Mouse (Mus musculus) testis, adult 2 months (tissue): ENCODE data around the gene Cisd1. TPM values are rescaled to one million over a fixed set of nuclear protein-coding genes. Genes with fewer than 3 reads are reported as not detected.

ENCODE experiments used
- H3K27ac ChIP-seq: fragments of 200-500 bp; 2 replicates; pipeline ENCODE4 v1.5.1; 2012; ENCODE audit warnings: low read depth, low read length; ENCODE audit not compliant: control insufficient read depth, insufficient read depth
- H3K27me3 ChIP-seq: fragments of 200-500 bp; 2 replicates; pipeline ENCODE4 v1.6.1; 2012; ENCODE audit warnings: mild to moderate bottlenecking, low read length, moderate library complexity; ENCODE audit not compliant: control insufficient read depth, insufficient read depth
- H3K36me3 ChIP-seq: fragments of 200-500 bp; 2 replicates; pipeline ENCODE4 v1.6.1; 2012; ENCODE audit warnings: mild to moderate bottlenecking, low read length; ENCODE audit not compliant: control insufficient read depth, insufficient read depth
- H3K4me1 ChIP-seq: fragments of 200-500 bp; 2 replicates; pipeline ENCODE4 v1.6.1; 2012; ENCODE audit warnings: low read length; ENCODE audit not compliant: control insufficient read depth, insufficient read depth
- H3K4me3 ChIP-seq: fragments of 200-500 bp; 2 replicates; pipeline ENCODE4 v1.5.1; 2012; ENCODE audit warnings: low read depth, mild to moderate bottlenecking, low read length, moderate library complexity, mixed read lengths; ENCODE audit not compliant: control insufficient read depth
- CTCF ChIP-seq: fragments of 200-500 bp; IDR thresholded peaks from 2 replicates; pipeline ENCODE4 v1.5.1; 2012; ENCODE audit warnings: low read depth, mild to moderate bottlenecking, inconsistent platforms, low read length, moderate library complexity; ENCODE audit not compliant: control insufficient read depth, insufficient read depth, insufficient replicate concordance
- POLR2A ChIP-seq: fragments of 200-500 bp; IDR thresholded peaks from 2 replicates; pipeline ENCODE4 v1.6.1; 2012; ENCODE audit warnings: low read depth, mild to moderate bottlenecking, inconsistent platforms, low read length, moderate library complexity; ENCODE audit not compliant: control insufficient read depth
- polyA plus RNA-seq: library from polyadenylated mRNA; depleted of rRNA; stranded (reverse); fragments of >200 nt; gene quantifications from 2 replicates; pipeline ENCODE4 v1.2.3, GENCODE M21; 2012

The Cisd1 gene
- polyA plus RNA-seq, 1 experiment = 35.4 TPM

- TF ChIP-seq CTCF (peak; percentile 22; the same call in 1 of the 2 replicates), POLR2A (no peak)
- Histone ChIP-seq H3K27ac (no peak overlapping the region), H3K4me1 (peaks cover 3% of the 10 kb centered on the region), H3K4me3 (no peak overlapping the region), H3K27me3 (no peaks in the 10 kb centered on the region), H3K36me3 (no peaks in the 10 kb centered on the region)
Measured at GRCm38 (mm10) chr10:71306190-71306589, 38.6 kb downstream of the Cisd1 start.

- TF ChIP-seq POLR2A = no peak
- no peak for TF ChIP-seq CTCF
- no peak overlapping the region for H3K27ac ChIP-seq
- peaks cover 3% of the 10 kb centered on the region for H3K4me1 ChIP-seq
- H3K27me3 ChIP-seq = no peaks in the 10 kb centered on the region
- H3K4me3 ChIP-seq = no peak overlapping the region
- no peaks in the 10 kb centered on the region for H3K36me3 ChIP-seq
Measured at GRCm38 (mm10) chr10:71302490-71302889, 42.3 kb downstream of the Cisd1 start.

- Histone ChIP-seq H3K4me1 (no peaks in the 10 kb centered on the region), H3K27ac (no peak overlapping the region)
- TF ChIP-seq CTCF (no peak), POLR2A (no peak)
Measured at GRCm38 (mm10) chr10:71300161-71300560, 44.6 kb downstream of the Cisd1 start.

GRCm38 (mm10) chr10:71293245-71293644, 51.5 kb downstream of the Cisd1 start:
- Histone ChIP-seq H3K27me3 (no peaks in the 10 kb centered on the region), H3K36me3 (no peaks in the 10 kb centered on the region), H3K4me3 (no peak overlapping the region), H3K4me1 (peaks cover 4% of the 10 kb centered on the region), H3K27ac (no peak overlapping the region)
- peak; percentile 23; the same call in 1 of the 2 replicates for TF ChIP-seq CTCF
- TF ChIP-seq POLR2A = no peak

More at GRCm38 (mm10) chr10:71300161-71300560, 44.6 kb downstream of the Cisd1 start:
- H3K36me3 ChIP-seq = no peaks in the 10 kb centered on the region
- H3K27me3 ChIP-seq = no peaks in the 10 kb centered on the region
- H3K4me3 ChIP-seq = no peak overlapping the region

- Histone ChIP-seq H3K27me3 (no peaks in the 10 kb centered on the region), H3K4me3 (no peak overlapping the region)
- TF ChIP-seq POLR2A (no peak), CTCF (no peak)
Measured at GRCm38 (mm10) chr10:71292254-71292653, 52.5 kb downstream of the Cisd1 start.

GRCm38 (mm10) chr10:71291801-71292200, 53.0 kb downstream of the Cisd1 start:
- H3K4me1 ChIP-seq = peaks cover 4% of the 10 kb centered on the region
- H3K4me3 ChIP-seq = no peak overlapping the region
- H3K27me3 ChIP-seq = no peaks in the 10 kb centered on the region
- TF ChIP-seq POLR2A (no peak), CTCF (no peak)
- H3K27ac ChIP-seq = no peak overlapping the region
- no peaks in the 10 kb centered on the region for H3K36me3 ChIP-seq

More at GRCm38 (mm10) chr10:71292254-71292653, 52.5 kb downstream of the Cisd1 start:
- H3K27ac ChIP-seq = no peak overlapping the region
- H3K4me1 ChIP-seq = peaks cover 4% of the 10 kb centered on the region
- no peaks in the 10 kb centered on the region for H3K36me3 ChIP-seq

GRCm38 (mm10) chr10:71291179-71291661, 53.5 kb downstream of the Cisd1 start:
- Histone ChIP-seq H3K4me3 (no peak overlapping the region), H3K36me3 (no peaks in the 10 kb centered on the region), H3K27me3 (no peaks in the 10 kb centered on the region), H3K4me1 (peaks cover 4% of the 10 kb centered on the region), H3K27ac (no peak overlapping the region)
- TF ChIP-seq CTCF (no peak), POLR2A (no peak)

- TF ChIP-seq CTCF = no peak
- peak; percentile 21; the same call in 1 of the 2 replicates for TF ChIP-seq POLR2A
- Histone ChIP-seq H3K27me3 (no peaks in the 10 kb centered on the region), H3K36me3 (no peaks in the 10 kb centered on the region), H3K4me1 (no peaks in the 10 kb centered on the region), H3K27ac (no peak within 1 kb of the TSS), H3K4me3 (peak within 1 kb of the TSS; percentile 77)
Measured at GRCm38 (mm10) chr10:71285126-71285580, 59.6 kb downstream of the Cisd1 start, which contains the start of gene Ube2d1. Ube2d1 (minus strand) TSS chr10:71285262.
